27 mouse cellular contexts compared by ENCODE assay signal in genomic region chr1:162749607-162750006, GRCm38 (mm10). TPM values are rescaled to one million over a fixed set of nuclear protein-coding genes. Genes with fewer than 3 reads are reported as not detected.
DNase-seq lines count a peak whose midpoint lies in the region; ATAC-seq lines count a peak whose summit lies in the region.
"Had no signal": no experiment of that assay in that cellular context is flagged by ENCODE, and none has a peak within 500 bp of the region (broad histone marks: within the 10 kb centered on the region; RNA-seq: fewer than 3 reads in every experiment).

No protein-coding gene starts in this region.

- no peaks in the 10 kb centered on the region for H3K36me3 ChIP-seq in forebrain, embryonic 16.5 days (ENCODE audit: control insufficient read depth, insufficient read depth)
- H3K36me3 ChIP-seq in forebrain, embryonic 14.5 days (ENCODE audit: control insufficient read depth, insufficient read depth, low read length) = no peaks in the 10 kb centered on the region
- H3K36me3 ChIP-seq in hindbrain, embryonic 16.5 days (ENCODE audit: control insufficient read depth, insufficient read depth, low read length) = no peaks in the 10 kb centered on the region
- no peaks in the 10 kb centered on the region for H3K36me3 ChIP-seq in hindbrain, embryonic 10.5 days
- H3K36me3 ChIP-seq: embryonic facial prominence, embryonic 10.5 days; embryonic facial prominence, embryonic 13.5 days; forebrain, embryonic 12.5 days; heart, embryonic 12.5 days; heart, embryonic 15.5 days; hindbrain, embryonic 15.5 days had no signal

- DNase-seq in forebrain, embryonic 14.5 days (ENCODE audit: low spot score) = no peak
- no peak for DNase-seq in hindbrain, embryonic 10.5 days (ENCODE audit: low spot score)
- DNase-seq in layer of hippocampus, postnatal 10 days (ENCODE audit: low spot score in 2 of 2) = peak; percentile 10 to 23
- no peak for DNase-seq in layer of hippocampus, adult 9-11 months
- DNase-seq in right cerebral cortex, postnatal 10 days (ENCODE audit: low spot score in 2 of 2) = peak; percentile 25 to 42
- DNase-seq in right cerebral cortex, postnatal 14 days = no peak
- DNase-seq: adrenal gland, adult 8-10 months; adrenal gland, postnatal 25 days; cerebellum, adult 11-12 months; cerebellum, adult 8-10 months; cerebellum, postnatal 36 days; embryo, embryonic 11 days; gastrocnemius, postnatal 25 days; heart, adult 18-20 months; heart, postnatal 10 days; heart, postnatal 36 days had no signal

- no peak overlapping the region for H3K4me2 ChIP-seq in forebrain, embryonic 16.5 days (ENCODE audit: low read length)
- H3K4me2 ChIP-seq in forebrain, embryonic 14.5 days (ENCODE audit: low read length) = no peak overlapping the region
- H3K4me2 ChIP-seq in hindbrain, embryonic 16.5 days (ENCODE audit: low read length) = no peak overlapping the region
- H3K4me2 ChIP-seq: embryonic facial prominence, embryonic 13.5 days; forebrain, embryonic 12.5 days; heart, embryonic 12.5 days; heart, embryonic 15.5 days; hindbrain, embryonic 15.5 days had no signal

- H3K9me3 ChIP-seq in forebrain, embryonic 16.5 days (ENCODE audit: control insufficient read depth, low read length) = no peaks in the 10 kb centered on the region
- no peaks in the 10 kb centered on the region for H3K9me3 ChIP-seq in forebrain, embryonic 14.5 days (replicated peaks; ENCODE audit: control insufficient read depth, low read length)
- no peaks in the 10 kb centered on the region for H3K9me3 ChIP-seq in hindbrain, embryonic 16.5 days (ENCODE audit: control insufficient read depth, low read length)
- no peaks in the 10 kb centered on the region for H3K9me3 ChIP-seq in hindbrain, embryonic 10.5 days
- H3K9me3 ChIP-seq: embryonic facial prominence, embryonic 10.5 days; embryonic facial prominence, embryonic 13.5 days; forebrain, embryonic 12.5 days; heart, embryonic 12.5 days; heart, embryonic 15.5 days; hindbrain, embryonic 15.5 days had no signal

- no peaks in the 10 kb centered on the region for H3K27me3 ChIP-seq in forebrain, embryonic 16.5 days (replicated peaks; ENCODE audit: control insufficient read depth, insufficient read depth, low read length)
- H3K27me3 ChIP-seq in forebrain, embryonic 14.5 days (replicated peaks; ENCODE audit: control insufficient read depth, insufficient read depth, low read length) = no peaks in the 10 kb centered on the region
- no peaks in the 10 kb centered on the region for H3K27me3 ChIP-seq in hindbrain, embryonic 16.5 days (replicated peaks; ENCODE audit: control insufficient read depth, insufficient read depth, low read length)
- H3K27me3 ChIP-seq in hindbrain, embryonic 10.5 days (ENCODE audit: insufficient read depth, poor library complexity, severe bottlenecking) = no peaks in the 10 kb centered on the region
- H3K27me3 ChIP-seq: embryonic facial prominence, embryonic 13.5 days; forebrain, embryonic 12.5 days; heart, embryonic 12.5 days; heart, embryonic 15.5 days; hindbrain, embryonic 15.5 days had no signal

- H3K4me3 ChIP-seq in forebrain, embryonic 16.5 days (replicated peaks; ENCODE audit: low read length) = no peak overlapping the region
- H3K4me3 ChIP-seq in forebrain, embryonic 14.5 days (ENCODE audit: low read depth, low read length) = no peak overlapping the region
- H3K4me3 ChIP-seq in hindbrain, embryonic 16.5 days (ENCODE audit: low read length) = no peak overlapping the region
- no peak overlapping the region for H3K4me3 ChIP-seq in hindbrain, embryonic 10.5 days
- H3K4me3 ChIP-seq: embryonic facial prominence, embryonic 10.5 days; embryonic facial prominence, embryonic 13.5 days; erythroblast, embryonic 14.5 days; forebrain, embryonic 12.5 days; heart, embryonic 12.5 days; heart, embryonic 15.5 days; hindbrain, embryonic 15.5 days had no signal

- ATAC-seq in forebrain, embryonic 16.5 days = peak; percentile 45
- no peak for ATAC-seq in forebrain, embryonic 14.5 days
- ATAC-seq in hindbrain, embryonic 16.5 days = 0 out of 2 replicates have a peak, but pooled peaks have one; percentile 34
- ATAC-seq: activated CD4-positive, CD25-positive, alpha-beta regulatory T cell, adult 4 months; inflammation-experienced regulatory T-cells, adult 6 months had no signal

- 70% methylated on average over 7 of the region's 7 CpGs for WGBS in forebrain, embryonic 16.5 days
- 78% methylated on average over 7 of the region's 7 CpGs for WGBS in forebrain, embryonic 14.5 days
- WGBS in hindbrain, embryonic 16.5 days = 63% methylated on average over 7 of the region's 7 CpGs
- WGBS in hindbrain, embryonic 10.5 days = 72% methylated on average over 7 of the region's 7 CpGs

- H3K9ac ChIP-seq in forebrain, embryonic 16.5 days (replicated peaks; ENCODE audit: low read depth, low read length) = no peak overlapping the region
- no peak overlapping the region for H3K9ac ChIP-seq in forebrain, embryonic 14.5 days (ENCODE audit: low read length)
- H3K9ac ChIP-seq in hindbrain, embryonic 16.5 days (ENCODE audit: low read depth, low read length) = no peak overlapping the region
- H3K9ac ChIP-seq: embryonic facial prominence, embryonic 13.5 days; forebrain, embryonic 12.5 days; heart, embryonic 12.5 days; heart, embryonic 15.5 days; hindbrain, embryonic 15.5 days had no signal

- no peak overlapping the region for H3K27ac ChIP-seq in forebrain, embryonic 16.5 days (ENCODE audit: low read length)
- H3K27ac ChIP-seq in forebrain, embryonic 14.5 days (ENCODE audit: low read depth, low read length) = no peak overlapping the region
- no peak overlapping the region for H3K27ac ChIP-seq in hindbrain, embryonic 16.5 days (ENCODE audit: low read depth, low read length)
- H3K27ac ChIP-seq in hindbrain, embryonic 10.5 days = no peak overlapping the region
- H3K27ac ChIP-seq: embryonic facial prominence, embryonic 10.5 days; embryonic facial prominence, embryonic 13.5 days; forebrain, embryonic 12.5 days; heart, embryonic 15.5 days; hindbrain, embryonic 15.5 days had no signal

- peaks cover 3% of the 10 kb centered on the region; the same call in 1 of the 2 replicates for H3K4me1 ChIP-seq in forebrain, embryonic 16.5 days (replicated peaks; ENCODE audit: control insufficient read depth, insufficient read depth, low read length)
- no peaks in the 10 kb centered on the region for H3K4me1 ChIP-seq in forebrain, embryonic 14.5 days (ENCODE audit: control insufficient read depth, insufficient read depth, low read length)
- no peaks in the 10 kb centered on the region for H3K4me1 ChIP-seq in hindbrain, embryonic 16.5 days (ENCODE audit: control insufficient read depth, insufficient read depth, low read depth, low read length)
- no peaks in the 10 kb centered on the region for H3K4me1 ChIP-seq in hindbrain, embryonic 10.5 days (replicated peaks)
- H3K4me1 ChIP-seq: embryonic facial prominence, embryonic 10.5 days; embryonic facial prominence, embryonic 13.5 days; forebrain, embryonic 12.5 days; heart, embryonic 12.5 days; heart, embryonic 15.5 days; hindbrain, embryonic 15.5 days had no signal

RNA-seq across cellular contexts. Expression of gene Prrc2c, which starts 9.3 kb away (rescaled TPM):
- polyA plus RNA-seq in forebrain, embryonic 16.5 days (2015; fragmentation: Nextera tagmentation; extraction: Ambion mirVana) = 123 and 134 TPM in 2 replicates
- 100 and 130 TPM in 2 replicates for polyA plus RNA-seq in forebrain, embryonic 14.5 days (2014; fragmentation: Nextera tagmentation; extraction: Ambion mirVana)
- 104 and 117 TPM in 2 replicates for polyA plus RNA-seq in hindbrain, embryonic 16.5 days (2015; fragmentation: Nextera tagmentation; extraction: Ambion mirVana)
- 134 and 143 TPM in 2 replicates for polyA plus RNA-seq in hindbrain, embryonic 10.5 days (2016; fragmentation: Nextera tagmentation; extraction: Ambion mirVana)
- total RNA-seq in layer of hippocampus, postnatal 10 days (2021) = 100 to 1,000 TPM; 172 to 179 TPM

Comparison
In these comparisons a context has a peak if more than half of its experiments do, and no peak if none do; other contexts are left out.
1. DNase-seq: peak in layer of hippocampus, postnatal 10 days (2 of 2) and right cerebral cortex, postnatal 10 days (2 of 2); none in forebrain, embryonic 14.5 days (single experiment), hindbrain, embryonic 10.5 days (single experiment), layer of hippocampus, adult 9-11 months (single experiment) and right cerebral cortex, postnatal 14 days (single experiment).